In genomic region chr14:73253453-73254251, GRCm38 (mm10) we compare ENCODE assay signal across 9 mouse cellular contexts. TPM values are rescaled to one million over a fixed set of nuclear protein-coding genes. Genes with fewer than 3 reads are reported as not detected.
DNase-seq lines count a peak whose midpoint lies in the region; ATAC-seq lines count a peak whose summit lies in the region.
"Had no signal": no experiment of that assay in that cellular context is flagged by ENCODE, and none has a peak within 500 bp of the region (broad histone marks: within the 10 kb centered on the region; RNA-seq: fewer than 3 reads in every experiment).

No protein-coding gene starts in this region.

- H3K27me3 ChIP-seq in lung, embryonic 15.5 days: no peaks in the 10 kb centered on the region
- no peaks in the 10 kb centered on the region for H3K27me3 ChIP-seq in kidney, embryonic 15.5 days
- H3K27me3 ChIP-seq: neural tube, embryonic 12.5 days had no signal

- no peak for DNase-seq in lung, postnatal 14 days
- DNase-seq in ZHBTc4 (ENCODE audit: low read depth, low spot score): peak; percentile 60
- DNase-seq in naive thymus-derived CD4-positive, alpha-beta T cell, adult 2 months (ENCODE audit: low read depth): peak; percentile 61
- DNase-seq in retina, embryonic 14.5 days (ENCODE audit: low spot score): no peak
- no peak for DNase-seq in right cerebral cortex, adult 2 months (ENCODE audit: low spot score in 2 of 2)
- DNase-seq in gastrocnemius, postnatal 14 days: no peak

- 36% methylated on average over 6 of the region's 6 CpGs for WGBS in lung, embryonic 15.5 days
- WGBS in kidney, embryonic 15.5 days: 59% methylated on average over 6 of the region's 6 CpGs

- no peaks in the 10 kb centered on the region for H3K36me3 ChIP-seq in lung, embryonic 15.5 days
- H3K36me3 ChIP-seq in kidney, embryonic 15.5 days: no peaks in the 10 kb centered on the region
- H3K36me3 ChIP-seq: neural tube, embryonic 12.5 days had no signal

- H3K4me2 ChIP-seq in lung, embryonic 15.5 days: no peak overlapping the region
- H3K4me2 ChIP-seq in kidney, embryonic 15.5 days: no peak overlapping the region
- H3K4me2 ChIP-seq: neural tube, embryonic 12.5 days had no signal

- no peak overlapping the region for H3K9ac ChIP-seq in lung, embryonic 15.5 days
- no peak overlapping the region for H3K9ac ChIP-seq in kidney, embryonic 15.5 days
- H3K9ac ChIP-seq: neural tube, embryonic 12.5 days had no signal

- H3K9me3 ChIP-seq in lung, embryonic 15.5 days: no peaks in the 10 kb centered on the region
- no peaks in the 10 kb centered on the region for H3K9me3 ChIP-seq in kidney, embryonic 15.5 days (replicated peaks)
- H3K9me3 ChIP-seq: neural tube, embryonic 12.5 days had no signal

- peak overlapping the region; percentile 46; the same call in 1 of the 2 replicates for H3K27ac ChIP-seq in lung, embryonic 15.5 days
- peak overlapping the region; percentile 87 for H3K27ac ChIP-seq in kidney, embryonic 15.5 days
- H3K27ac ChIP-seq: neural tube, embryonic 12.5 days had no signal

- H3K4me1 ChIP-seq in lung, embryonic 15.5 days: peaks cover 17% of the 10 kb centered on the region
- H3K4me1 ChIP-seq in kidney, embryonic 15.5 days: peaks cover 10% of the 10 kb centered on the region

- ATAC-seq in lung, embryonic 15.5 days (ENCODE audit: borderline replicate concordance, extremely low read depth, low FRiP score, low TSS enrichment): 0 out of 2 replicates have a peak, but pooled peaks have one; percentile 11
- peak; percentile 94 for ATAC-seq in kidney, embryonic 15.5 days (replicated peaks; ENCODE audit: low FRiP score)

- no peak overlapping the region for H3K4me3 ChIP-seq in lung, embryonic 15.5 days
- no peak overlapping the region for H3K4me3 ChIP-seq in kidney, embryonic 15.5 days (replicated peaks)
- H3K4me3 ChIP-seq: neural tube, embryonic 12.5 days had no signal

- intact Hi-C loops in gastrocnemius, postnatal 14 days (cut with DNase I; ENCODE audit: low total_unique reads): no loop called here

RNA-seq across cellular contexts. Expression of gene Lpar6, which starts 16.0 kb away (rescaled TPM):
- 14.4 TPM in 2 replicates for polyA plus RNA-seq in lung, embryonic 15.5 days (2015; fragmentation: Nextera tagmentation; extraction: Ambion mirVana)
- 15.3 and 15.9 TPM in 2 replicates for polyA plus RNA-seq in kidney, embryonic 15.5 days (2015; fragmentation: Nextera tagmentation; extraction: Ambion mirVana)
- 1 to 10 TPM; 2.6 to 2.9 TPM for total RNA-seq in gastrocnemius, postnatal 14 days (2021)

Comparison
In these comparisons a context has a peak if more than half of its experiments do, and no peak if none do; other contexts are left out.
1. DNase-seq: peak in ZHBTc4 (single experiment) and naive thymus-derived CD4-positive, alpha-beta T cell, adult 2 months (single experiment); none in lung, postnatal 14 days (single experiment), retina, embryonic 14.5 days (single experiment), right cerebral cortex, adult 2 months (0 of 2) and gastrocnemius, postnatal 14 days (single experiment).